Mouse (Mus musculus): ENCODE measurements around the gene Hsf5. TPM values are rescaled to one million over a fixed set of nuclear protein-coding genes. Genes with fewer than 3 reads are reported as not detected.

Hsf5 gene
- polyA plus RNA-seq, 1 experiment from 2014 or later = 0.15 TPM

GRCm38 (mm10) chr11:87592354-87592695, 24.6 kb upstream of the Hsf5 start:
- ATAC-seq (ENCODE audit: borderline replicate concordance, extremely low read depth, low FRiP score, low TSS enrichment) = no peak; the same call in 1 of the 2 replicates
- peak overlapping the region; percentile 94 for H3K4me2 ChIP-seq
- no peaks in the 10 kb centered on the region for H3K27me3 ChIP-seq
- H3K36me3 ChIP-seq = peaks cover 14% of the 10 kb centered on the region
- H3K4me1 ChIP-seq = peaks cover 70% of the 10 kb centered on the region
- WGBS = 0% methylated on average over 15 of the region's 15 CpGs
- peak overlapping the region; percentile 70 for H3K9ac ChIP-seq
- H3K27ac ChIP-seq = peak overlapping the region; percentile 93
- H3K4me3 ChIP-seq = peak overlapping the region; percentile 61
- no peaks in the 10 kb centered on the region for H3K9me3 ChIP-seq

GRCm38 (mm10) chr11:87592713-87593598, 24.0 kb upstream of the Hsf5 start:
- ATAC-seq (ENCODE audit: borderline replicate concordance, extremely low read depth, low FRiP score, low TSS enrichment) = no peak
- Histone ChIP-seq H3K27ac (peak overlapping the region; percentile 93), H3K9me3 (no peaks in the 10 kb centered on the region), H3K4me1 (peaks cover 68% of the 10 kb centered on the region), H3K27me3 (no peaks in the 10 kb centered on the region), H3K4me3 (peak overlapping the region; percentile 61), H3K9ac (peak overlapping the region; percentile 70), H3K36me3 (peaks cover 20% of the 10 kb centered on the region), H3K4me2 (peak overlapping the region; percentile 94)
- 29% methylated on average over 13 of the region's 13 CpGs for WGBS

DNA sequence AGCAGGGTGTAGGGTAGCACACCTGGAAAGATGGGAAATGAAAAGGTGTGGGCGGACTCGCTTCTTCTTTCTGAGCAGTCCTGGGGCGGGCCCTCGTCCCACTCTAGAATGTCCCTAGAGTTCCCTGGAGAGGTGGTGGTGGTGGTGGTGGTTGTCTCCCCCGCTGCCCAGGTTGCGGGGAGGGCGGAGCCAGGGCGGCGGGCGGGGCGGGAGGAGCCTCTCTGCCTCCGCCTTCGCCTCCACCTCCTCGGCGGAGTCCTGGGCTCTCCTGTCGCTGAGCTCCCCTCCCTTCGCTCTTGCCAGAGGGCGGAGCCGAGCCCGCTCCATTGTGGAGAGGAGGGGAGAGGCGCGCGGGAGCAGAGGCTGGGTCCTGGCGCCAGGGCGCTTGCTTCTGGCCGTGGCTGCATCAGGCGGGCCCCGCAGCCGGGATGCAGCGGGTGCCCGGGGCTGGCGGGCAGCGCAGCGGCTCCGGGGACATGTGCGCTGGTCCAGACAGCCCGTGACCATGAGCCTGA, 21.6 kb upstream of the Hsf5 start:
- WGBS = 1% methylated on average over 35 of the region's 37 CpGs
- no peaks in the 10 kb centered on the region for H3K27me3 ChIP-seq
- peaks cover 47% of the 10 kb centered on the region for H3K4me1 ChIP-seq

DNA sequence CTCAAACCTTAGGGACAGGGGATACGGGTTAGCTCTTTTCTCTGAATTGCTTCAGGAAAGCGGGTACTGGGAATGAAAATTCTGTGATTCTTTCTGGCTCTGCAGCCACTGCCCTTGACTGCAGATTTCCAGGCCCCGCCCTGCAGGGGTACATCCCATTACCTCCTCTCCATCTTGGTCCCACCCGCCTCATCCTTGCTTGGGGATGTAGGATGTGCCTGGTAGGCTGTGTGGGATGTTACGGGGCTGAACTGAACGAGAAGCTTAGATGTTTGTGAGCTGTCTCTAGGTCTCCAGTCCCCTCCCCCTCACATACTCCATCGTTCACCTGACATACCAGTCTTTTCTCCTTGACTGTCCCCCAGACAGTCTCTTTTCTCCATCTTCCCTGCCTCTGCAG, 21.0 kb upstream of the Hsf5 start:
- H3K36me3 ChIP-seq = peaks cover 50% of the 10 kb centered on the region
- H3K4me3 ChIP-seq = peak overlapping the region; percentile 66
- H3K27me3 ChIP-seq = no peaks in the 10 kb centered on the region
- H3K4me1 ChIP-seq = peaks cover 41% of the 10 kb centered on the region
- H3K9ac ChIP-seq = peak overlapping the region; percentile 84
- no peaks in the 10 kb centered on the region for H3K9me3 ChIP-seq
- ATAC-seq (ENCODE audit: borderline replicate concordance, extremely low read depth, low FRiP score, low TSS enrichment) = no peak
- WGBS = 5% methylated on average over 7 of the region's 7 CpGs
- peak overlapping the region; percentile 73 for H3K27ac ChIP-seq
- peak overlapping the region; percentile 94 for H3K4me2 ChIP-seq

More for the DNA sequence above, 21.6 kb upstream of the Hsf5 start:
- peak overlapping the region; percentile 94 for H3K4me2 ChIP-seq
- peaks cover 44% of the 10 kb centered on the region for H3K36me3 ChIP-seq
- ATAC-seq (ENCODE audit: borderline replicate concordance, extremely low read depth, low FRiP score, low TSS enrichment) = peak; percentile 69
- H3K9me3 ChIP-seq = no peaks in the 10 kb centered on the region
- peak overlapping the region; percentile 66 for H3K4me3 ChIP-seq
- peak overlapping the region; percentile 73 for H3K27ac ChIP-seq
- H3K9ac ChIP-seq = peak overlapping the region; percentile 84

GRCm38 (mm10) chr11:87596492-87596891, 20.5 kb upstream of the Hsf5 start:
- peak overlapping the region; percentile 94 for H3K4me2 ChIP-seq
- WGBS = 28% methylated on average over 2 of the region's 2 CpGs
- H3K9me3 ChIP-seq = no peaks in the 10 kb centered on the region
- 0 out of 2 replicates have a peak overlapping the region, but pooled peaks have one; percentile 16 for H3K27ac ChIP-seq
- H3K27me3 ChIP-seq = no peaks in the 10 kb centered on the region
- peaks cover 55% of the 10 kb centered on the region for H3K36me3 ChIP-seq
- H3K4me1 ChIP-seq = peaks cover 41% of the 10 kb centered on the region
- no peak for ATAC-seq (ENCODE audit: borderline replicate concordance, extremely low read depth, low FRiP score, low TSS enrichment)
- peak overlapping the region; percentile 66; the same call in 1 of the 2 replicates for H3K4me3 ChIP-seq
- peak overlapping the region; percentile 84; the same call in 1 of the 2 replicates for H3K9ac ChIP-seq

GRCm38 (mm10) chr11:87597061-87597460, 19.9 kb upstream of the Hsf5 start:
- Histone ChIP-seq H3K27me3 (no peaks in the 10 kb centered on the region), H3K9me3 (no peaks in the 10 kb centered on the region), H3K36me3 (peaks cover 61% of the 10 kb centered on the region), H3K27ac (0 out of 2 replicates have a peak overlapping the region, but pooled peaks have one; percentile 16), H3K4me2 (no peak overlapping the region), H3K4me1 (peaks cover 41% of the 10 kb centered on the region), H3K9ac (no peak overlapping the region), H3K4me3 (0 out of 2 replicates have a peak overlapping the region, but pooled peaks have one; percentile 66)
- no peak for ATAC-seq (ENCODE audit: borderline replicate concordance, extremely low read depth, low FRiP score, low TSS enrichment)

DNA sequence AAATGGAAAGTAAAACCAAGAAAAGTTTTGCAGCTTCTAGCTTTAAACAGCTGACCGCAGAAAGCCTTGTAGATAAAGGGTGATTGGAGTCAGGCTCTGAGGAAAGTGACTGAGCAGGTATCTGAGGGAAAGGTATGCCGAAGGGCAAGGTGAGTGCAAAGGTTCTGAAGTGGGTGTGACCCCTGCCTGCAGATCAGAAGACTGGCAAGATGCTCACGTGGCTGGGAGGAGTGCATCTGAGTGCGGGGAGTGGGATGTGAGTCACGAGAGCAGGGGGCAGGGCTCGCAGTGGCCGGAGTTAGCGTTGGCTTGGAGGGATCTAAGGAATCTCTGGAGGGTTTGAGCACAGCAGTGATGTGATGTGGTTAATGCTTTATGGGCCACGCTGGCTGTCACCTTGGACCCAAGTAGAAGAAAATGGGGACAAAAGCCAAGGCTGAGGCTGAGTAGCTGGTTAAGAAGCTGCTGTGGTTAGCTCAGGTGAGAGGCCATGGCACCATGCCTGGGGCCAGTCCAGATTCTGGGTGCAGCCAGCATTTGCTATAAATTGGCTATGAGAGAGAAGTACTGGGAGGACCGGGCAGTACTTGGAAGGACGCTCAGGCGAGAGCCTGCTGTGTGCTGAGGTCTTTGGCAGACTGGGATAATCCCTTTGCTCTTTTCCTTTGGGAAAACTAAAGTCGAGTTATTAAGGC, 17.4 kb upstream of the Hsf5 start:
- Histone ChIP-seq H3K4me3 (no peak overlapping the region), H3K4me1 (peaks cover 22% of the 10 kb centered on the region), H3K36me3 (peaks cover 79% of the 10 kb centered on the region), H3K27me3 (no peaks in the 10 kb centered on the region), H3K9ac (no peak overlapping the region), H3K27ac (no peak overlapping the region), H3K9me3 (no peaks in the 10 kb centered on the region), H3K4me2 (no peak overlapping the region)
- WGBS = 80% methylated on average over 13 of the region's 13 CpGs
- no peak for ATAC-seq (ENCODE audit: borderline replicate concordance, extremely low read depth, low FRiP score, low TSS enrichment)

- Histone ChIP-seq H3K4me2 (no peak overlapping the region), H3K9ac (no peak overlapping the region), H3K27me3 (no peaks in the 10 kb centered on the region), H3K36me3 (peaks cover 87% of the 10 kb centered on the region), H3K27ac (no peak overlapping the region), H3K4me1 (peaks cover 15% of the 10 kb centered on the region), H3K9me3 (no peaks in the 10 kb centered on the region), H3K4me3 (no peak overlapping the region)
- ATAC-seq (ENCODE audit: borderline replicate concordance, extremely low read depth, low FRiP score, low TSS enrichment) = no peak
- 93% methylated on average over 10 of the region's 10 CpGs for WGBS
Observed at GRCm38 (mm10) chr11:87600322-87600853, 16.6 kb upstream of the Hsf5 start.

GRCm38 (mm10) chr11:87602234-87602633, 14.7 kb upstream of the Hsf5 start:
- ATAC-seq (ENCODE audit: borderline replicate concordance, extremely low read depth, low FRiP score, low TSS enrichment) = no peak
- 94% methylated on average over 9 of the region's 9 CpGs for WGBS
- Histone ChIP-seq H3K27me3 (no peaks in the 10 kb centered on the region), H3K9ac (no peak overlapping the region), H3K9me3 (no peaks in the 10 kb centered on the region), H3K4me1 (no peaks in the 10 kb centered on the region), H3K27ac (no peak overlapping the region), H3K4me3 (no peak overlapping the region), H3K4me2 (no peak overlapping the region), H3K36me3 (peaks cover 99% of the 10 kb centered on the region)

GRCm38 (mm10) chr11:87603571-87603970, 13.4 kb upstream of the Hsf5 start:
- no peak for ATAC-seq (ENCODE audit: borderline replicate concordance, extremely low read depth, low FRiP score, low TSS enrichment)
- no peak overlapping the region for H3K4me3 ChIP-seq
- H3K9ac ChIP-seq = no peak overlapping the region
- H3K9me3 ChIP-seq = no peaks in the 10 kb centered on the region
- H3K4me1 ChIP-seq = no peaks in the 10 kb centered on the region
- no peak overlapping the region for H3K27ac ChIP-seq
- 91% methylated on average over 2 of the region's 2 CpGs for WGBS
- H3K36me3 ChIP-seq = peaks cover 99% of the 10 kb centered on the region
- no peak overlapping the region for H3K4me2 ChIP-seq
- H3K27me3 ChIP-seq = no peaks in the 10 kb centered on the region

DNA sequence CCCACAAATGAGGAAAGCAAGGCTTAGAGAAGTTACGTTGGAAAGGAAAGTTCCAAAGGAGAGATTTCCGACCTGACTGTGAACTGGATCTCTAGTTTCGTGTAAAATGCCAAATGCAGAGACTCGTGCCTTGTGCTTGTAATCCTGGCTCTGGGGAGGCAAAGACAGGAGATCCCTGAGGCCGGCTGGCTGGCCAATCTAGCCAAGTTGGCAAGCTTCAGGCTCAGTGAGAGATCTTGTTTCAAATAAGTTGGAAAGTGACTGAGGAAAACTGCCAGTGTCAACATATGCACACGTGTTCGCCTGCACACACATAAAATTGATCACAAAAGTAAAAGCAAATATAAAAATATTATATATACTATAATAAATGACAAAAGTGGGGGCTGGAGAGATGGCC, 7.7 kb upstream of the Hsf5 start:
- no peaks in the 10 kb centered on the region for H3K27me3 ChIP-seq
- no peak overlapping the region for H3K4me3 ChIP-seq

More for the DNA sequence above, 7.7 kb upstream of the Hsf5 start:
- 85% methylated on average over 7 of the region's 7 CpGs for WGBS
- H3K9ac ChIP-seq = no peak overlapping the region
- ATAC-seq (ENCODE audit: borderline replicate concordance, extremely low read depth, low FRiP score, low TSS enrichment) = no peak
- peaks cover 96% of the 10 kb centered on the region for H3K36me3 ChIP-seq
- H3K4me1 ChIP-seq = no peaks in the 10 kb centered on the region
- H3K9me3 ChIP-seq = no peaks in the 10 kb centered on the region
- H3K27ac ChIP-seq = no peak overlapping the region
- H3K4me2 ChIP-seq = no peak overlapping the region

Data from lung, embryonic 15.5 days (tissue).